32 mouse cellular contexts compared by ENCODE assay signal in the genomic region with DNA sequence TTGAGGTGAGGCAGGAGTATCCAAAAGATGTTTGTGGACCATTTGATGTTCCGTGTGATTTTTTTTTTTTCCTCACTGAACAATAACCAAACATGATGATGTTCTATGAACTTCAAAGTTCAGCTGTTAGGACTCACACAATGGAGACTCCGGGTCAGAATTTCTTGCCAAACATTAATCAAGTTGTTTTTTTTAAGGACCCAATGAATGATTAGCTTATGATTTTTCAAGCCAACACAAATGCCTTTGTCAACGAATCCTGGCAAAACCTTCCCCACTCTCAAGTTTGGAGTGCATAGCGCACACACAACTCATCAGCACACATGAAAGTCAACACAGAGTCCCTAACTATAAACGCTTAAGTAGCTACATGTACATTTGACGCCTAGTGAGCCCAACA. TPM values are rescaled to one million over a fixed set of nuclear protein-coding genes. Genes with fewer than 3 reads are reported as not detected.
"Had no signal": no experiment of that assay in that cellular context is flagged by ENCODE, and none has a peak within 500 bp of the region (broad histone marks: within the 10 kb centered on the region; RNA-seq: fewer than 3 reads in every experiment).

No protein-coding gene starts in this region.

- H3K9ac ChIP-seq: limb, embryonic 12.5 days; limb, embryonic 13.5 days; limb, embryonic 15.5 days; liver, embryonic 12.5 days; liver, embryonic 13.5 days; liver, embryonic 14.5 days; liver, embryonic 15.5 days; liver, postnatal 0 days; lung, embryonic 14.5 days; lung, embryonic 15.5 days; midbrain, embryonic 12.5 days; midbrain, embryonic 13.5 days; midbrain, embryonic 15.5 days; neural tube, embryonic 12.5 days had no signal

- H3K9me3 ChIP-seq: limb, embryonic 10.5 days; limb, embryonic 12.5 days; limb, embryonic 13.5 days; limb, embryonic 15.5 days; liver, embryonic 12.5 days; liver, embryonic 13.5 days; liver, embryonic 15.5 days; lung, embryonic 15.5 days; megakaryocyte, embryonic 14.5 days; midbrain, embryonic 10.5 days; midbrain, embryonic 12.5 days; midbrain, embryonic 13.5 days; midbrain, embryonic 15.5 days; neural tube, embryonic 12.5 days had no signal

- H3K27ac ChIP-seq: limb, embryonic 10.5 days; limb, embryonic 12.5 days; limb, embryonic 13.5 days; limb, embryonic 15.5 days; liver, embryonic 12.5 days; liver, embryonic 13.5 days; liver, embryonic 14.5 days; liver, embryonic 15.5 days; lung, embryonic 15.5 days; macrophage; midbrain, embryonic 10.5 days; midbrain, embryonic 12.5 days; midbrain, embryonic 13.5 days; midbrain, embryonic 15.5 days; neural tube, embryonic 12.5 days had no signal

- DNase-seq: left cerebral cortex, postnatal 4 days; liver; liver, embryonic 13.5 days; liver, postnatal 0 days; lung, adult 18-20 months; lung, adult 2 months; lung, embryonic 14.5 days; lung, postnatal 10 days; lung, postnatal 14 days; lung, postnatal 36 days; lung, postnatal 4 days; midbrain, embryonic 14.5 days had no signal

- H3K4me2 ChIP-seq: limb, embryonic 12.5 days; limb, embryonic 13.5 days; limb, embryonic 15.5 days; liver, embryonic 11.5 days; liver, embryonic 12.5 days; liver, embryonic 13.5 days; liver, embryonic 15.5 days; lung, embryonic 14.5 days; lung, embryonic 15.5 days; midbrain, embryonic 11.5 days; midbrain, embryonic 12.5 days; midbrain, embryonic 13.5 days; midbrain, embryonic 15.5 days; neural tube, embryonic 12.5 days had no signal

- ATAC-seq: liver, embryonic 12.5 days; liver, postnatal 0 days; lung, postnatal 0 days; midbrain, embryonic 13.5 days; midbrain, embryonic 15.5 days; midbrain, embryonic 16.5 days had no signal

- H3K27me3 ChIP-seq: limb, embryonic 12.5 days; limb, embryonic 13.5 days; limb, embryonic 15.5 days; liver, embryonic 12.5 days; liver, embryonic 13.5 days; liver, embryonic 15.5 days; lung, embryonic 15.5 days; megakaryocyte, embryonic 14.5 days; midbrain, embryonic 12.5 days; midbrain, embryonic 13.5 days; midbrain, embryonic 15.5 days; neural tube, embryonic 12.5 days had no signal

- H3K36me3 ChIP-seq: limb, embryonic 10.5 days; limb, embryonic 12.5 days; limb, embryonic 13.5 days; limb, embryonic 15.5 days; liver, embryonic 12.5 days; liver, embryonic 13.5 days; liver, embryonic 15.5 days; lung, embryonic 15.5 days; midbrain, embryonic 10.5 days; midbrain, embryonic 12.5 days; midbrain, embryonic 13.5 days; midbrain, embryonic 15.5 days; neural tube, embryonic 12.5 days had no signal

- H3K4me1 ChIP-seq: limb, embryonic 10.5 days; limb, embryonic 12.5 days; limb, embryonic 13.5 days; limb, embryonic 15.5 days; liver, embryonic 12.5 days; liver, embryonic 13.5 days; liver, embryonic 15.5 days; lung, embryonic 15.5 days; megakaryocyte, embryonic 14.5 days; midbrain, embryonic 10.5 days; midbrain, embryonic 12.5 days; midbrain, embryonic 13.5 days; midbrain, embryonic 15.5 days; neural tube, embryonic 12.5 days had no signal

- H3K4me3 ChIP-seq: limb, embryonic 10.5 days; limb, embryonic 12.5 days; limb, embryonic 13.5 days; limb, embryonic 15.5 days; liver, embryonic 12.5 days; liver, embryonic 13.5 days; liver, embryonic 15.5 days; lung, embryonic 15.5 days; megakaryocyte, embryonic 14.5 days; midbrain, embryonic 10.5 days; midbrain, embryonic 12.5 days; midbrain, embryonic 13.5 days; midbrain, embryonic 15.5 days; myocyte; neural tube, embryonic 12.5 days had no signal

RNA-seq across cellular contexts. Expression of gene Col6a6, which starts 7.2 kb away (rescaled TPM):
- polyA plus RNA-seq: macrophage had no signal
